Mouse (Mus musculus): Measurements from ENCODE around the gene Ghdc. TPM values are rescaled to one million over a fixed set of nuclear protein-coding genes. Genes with fewer than 3 reads are reported as not detected.

Ghdc gene
- total RNA-seq, 2 experiments from 2014 or later, result 5.6 to 7.1 TPM

DNA sequence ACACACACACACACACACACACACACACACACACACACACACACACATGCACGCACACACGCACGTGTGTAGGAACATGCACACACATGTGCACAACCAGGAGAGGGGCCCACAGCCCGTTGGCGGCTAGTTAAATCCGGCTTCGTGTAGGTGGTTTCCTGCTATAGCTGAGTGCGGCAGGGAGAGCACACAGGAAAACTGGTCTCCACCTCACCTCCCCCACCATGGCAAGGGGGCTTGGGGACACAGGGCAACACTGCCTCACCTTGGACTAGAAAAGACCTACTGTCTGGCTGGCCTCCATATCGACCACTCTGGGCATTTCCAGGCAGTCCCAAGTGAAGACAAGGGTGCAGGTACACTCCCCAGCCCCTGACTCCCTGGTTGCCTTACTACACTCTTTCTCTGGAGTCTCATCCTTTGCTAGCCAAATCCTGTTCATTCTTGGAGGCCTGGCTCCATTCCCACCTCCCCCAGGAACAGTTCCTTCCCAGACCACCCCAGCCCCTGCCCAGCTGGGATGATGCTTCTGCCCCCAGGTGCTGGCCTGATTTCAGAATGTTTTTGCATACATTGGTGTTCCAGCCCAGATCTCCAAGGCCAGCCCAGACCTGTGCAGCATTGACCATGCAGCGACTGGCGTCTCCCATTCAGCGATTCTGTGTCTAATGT is 16.6 kb downstream of the Ghdc start:
- intact Hi-C loops (cut with DNase I; ENCODE audit: low total_unique reads), result no loop called here
- DNase-seq, result no peak

- intact Hi-C loops (cut with DNase I; ENCODE audit: low total_unique reads), result no loop called here
- no peak for DNase-seq
These were observed 18.5 kb downstream of the Ghdc start for GRCm38 (mm10) chr11:100752294-100752693.

- intact Hi-C loops (cut with DNase I; ENCODE audit: low total_unique reads), result no loop called here
These were observed 20.6 kb downstream of the Ghdc start for GRCm38 (mm10) chr11:100750127-100750526.

DNA sequence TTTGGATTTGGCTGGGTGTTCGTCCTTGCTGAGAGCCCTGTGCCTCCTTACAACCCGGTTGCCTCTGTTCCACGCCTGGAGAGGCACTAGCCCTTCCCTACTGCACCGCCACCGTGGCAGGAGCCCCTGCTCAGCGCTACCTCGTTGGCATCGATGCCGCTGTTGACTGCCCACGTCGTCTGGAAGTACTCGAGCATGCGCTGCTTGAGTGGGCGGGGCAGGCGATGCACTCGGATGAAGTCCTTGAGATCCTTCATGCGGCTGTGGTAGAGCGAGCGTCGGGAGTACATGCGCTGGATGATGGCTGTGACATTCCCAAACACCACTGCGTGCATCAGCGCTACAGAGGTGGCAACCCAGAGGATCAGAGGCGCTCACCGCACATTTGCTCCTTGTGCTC is 21.3 kb downstream of the Ghdc start:
- intact Hi-C loops (cut with DNase I; ENCODE audit: low total_unique reads), result loop anchor here (10.0 kb wide), 1 partner anchor 205 kb away; no protein-coding TSS in a partner anchor
- no peak for DNase-seq

More at GRCm38 (mm10) chr11:100750127-100750526, 20.6 kb downstream of the Ghdc start:
- no peak for DNase-seq

- intact Hi-C loops (cut with DNase I; ENCODE audit: low total_unique reads), result loop anchor here (10.0 kb wide), 1 partner anchor 206 kb away; no protein-coding TSS in a partner anchor
These were observed 22.1 kb downstream of the Ghdc start for GRCm38 (mm10) chr11:100748620-100749019.

DNA sequence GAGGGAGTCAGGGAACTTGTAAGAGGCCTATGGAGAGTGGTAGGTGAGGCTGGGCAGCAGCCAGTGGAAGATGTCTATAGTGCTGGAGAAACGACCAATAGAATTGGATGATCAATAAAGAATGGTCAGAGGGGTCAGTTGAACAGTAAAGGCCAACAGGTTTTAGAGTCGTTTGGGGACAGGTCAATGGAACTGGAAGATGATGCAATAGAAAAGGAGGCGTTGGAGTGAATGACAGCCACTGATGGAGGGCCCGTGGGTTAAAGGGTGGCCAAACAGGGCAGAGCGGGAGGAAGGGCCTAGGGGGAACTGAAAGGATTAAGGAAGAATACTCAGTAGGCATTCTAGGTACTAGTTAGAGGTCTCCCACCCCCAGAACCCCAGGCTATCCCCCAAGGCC is 23.6 kb downstream of the Ghdc start:
- intact Hi-C loops (cut with DNase I; ENCODE audit: low total_unique reads), result loop anchor here (10.0 kb wide), 1 partner anchor 208 kb away; no protein-coding TSS in a partner anchor
- DNase-seq, result no peak

More at GRCm38 (mm10) chr11:100748620-100749019, 22.1 kb downstream of the Ghdc start:
- no peak for DNase-seq

GRCm38 (mm10) chr11:100746546-100746945 is 24.2 kb downstream of the Ghdc start:
- intact Hi-C loops (cut with DNase I; ENCODE audit: low total_unique reads), result loop anchor here (10.0 kb wide), 1 partner anchor 208 kb away; no protein-coding TSS in a partner anchor
- DNase-seq, result no peak

- no peak for DNase-seq
- intact Hi-C loops (cut with DNase I; ENCODE audit: low total_unique reads), result loop anchor here (10.0 kb wide), 1 partner anchor 210 kb away; no protein-coding TSS in a partner anchor
These were observed 25.7 kb downstream of the Ghdc start for GRCm38 (mm10) chr11:100745085-100745484.

- intact Hi-C loops (cut with DNase I; ENCODE audit: low total_unique reads), result loop anchor here (10.0 kb wide), 1 partner anchor 213 kb away; no protein-coding TSS in a partner anchor
These were observed 29.4 kb downstream of the Ghdc start for GRCm38 (mm10) chr11:100741348-100741747.

GRCm38 (mm10) chr11:100738749-100739148 is 32.0 kb downstream of the Ghdc start:
- no peak for DNase-seq
- intact Hi-C loops (cut with DNase I; ENCODE audit: low total_unique reads), result no loop called here

More at GRCm38 (mm10) chr11:100741348-100741747, 29.4 kb downstream of the Ghdc start:
- peak; percentile 82 for DNase-seq

DNA sequence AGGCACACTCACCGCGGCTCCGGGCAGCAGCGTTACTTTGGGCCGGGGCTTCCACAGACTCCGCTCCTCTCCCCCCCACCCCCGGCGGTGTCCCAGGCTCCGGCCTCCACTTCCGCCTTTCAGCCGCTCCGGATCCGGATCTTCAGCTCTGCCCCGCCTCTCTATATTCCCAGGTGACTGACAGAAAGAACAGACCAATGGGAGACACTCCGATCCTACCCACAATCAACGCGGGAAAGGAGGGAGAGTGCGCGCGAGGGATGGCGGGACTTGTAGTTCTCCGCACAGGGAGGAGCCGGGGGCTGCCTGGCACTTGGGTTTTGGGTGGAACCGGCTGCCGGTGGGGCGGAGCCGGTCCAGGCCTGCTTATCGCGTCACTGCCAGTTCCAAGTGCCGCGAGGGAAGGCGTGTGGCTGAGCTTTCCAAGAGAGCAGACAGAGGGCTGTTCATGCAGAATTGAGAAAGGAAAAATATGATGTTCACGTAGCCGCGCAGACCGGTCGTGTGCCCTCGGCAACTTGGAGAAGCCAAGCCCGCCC is 32.6 kb downstream of the Ghdc start, which contains the start of gene Rab5c:
TSS of gene Rab5c (minus strand) at position 150 of the 539 bp plus-strand sequence.
- DNase-seq, result peak; percentile 99
- intact Hi-C loops (cut with DNase I; ENCODE audit: low total_unique reads), result no loop called here

DNA sequence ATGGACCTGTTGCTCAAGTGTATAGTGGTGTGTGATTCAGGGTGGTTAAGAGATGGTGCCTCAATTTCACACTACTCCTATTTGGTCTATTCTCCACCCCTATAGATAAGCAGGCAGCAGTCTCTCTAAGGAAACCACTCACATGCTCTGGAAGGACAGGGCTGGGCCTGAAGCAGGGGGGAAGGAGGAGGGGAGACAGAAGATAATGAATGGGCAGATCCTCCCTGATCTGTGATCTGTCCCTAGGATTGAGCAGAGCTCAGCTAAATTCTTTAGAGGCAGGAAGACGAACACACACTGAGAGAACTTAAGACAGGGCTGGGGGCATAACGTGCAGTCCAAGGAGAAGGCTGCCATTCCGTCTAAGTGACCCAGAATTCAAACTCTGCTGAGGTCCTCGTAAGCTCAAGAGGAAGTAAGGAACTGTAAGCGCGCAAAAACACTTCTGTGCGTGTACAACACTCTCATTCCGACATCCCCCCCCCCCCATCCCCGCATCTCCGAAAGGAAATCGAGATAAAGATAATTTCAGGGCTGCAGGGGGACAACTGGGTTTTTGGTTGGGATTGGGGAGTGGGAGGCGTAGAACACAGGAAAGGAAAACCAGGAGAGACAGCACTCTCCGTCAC is 33.5 kb downstream of the Ghdc start:
- DNase-seq, result no peak
- intact Hi-C loops (cut with DNase I; ENCODE audit: low total_unique reads), result no loop called here

DNA sequence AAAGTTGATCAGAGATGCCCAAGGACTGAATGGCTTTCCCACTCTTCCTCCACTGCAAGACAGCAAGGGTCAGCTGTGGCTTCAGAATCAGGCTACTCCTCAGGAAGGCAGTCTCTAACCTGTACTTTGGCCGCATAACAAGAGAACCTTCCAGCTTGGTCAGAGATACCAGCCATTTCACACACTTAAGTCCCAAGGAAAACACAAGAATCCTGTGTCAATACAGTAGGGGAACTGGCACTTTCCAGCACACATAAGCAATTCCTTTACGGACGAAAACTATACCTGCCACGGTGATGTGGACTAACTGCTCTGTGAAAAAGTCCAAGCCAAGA is 34.0 kb downstream of the Ghdc start:
- intact Hi-C loops (cut with DNase I; ENCODE audit: low total_unique reads), result no loop called here
- no peak for DNase-seq

- DNase-seq, result no peak
- intact Hi-C loops (cut with DNase I; ENCODE audit: low total_unique reads), result no loop called here
These were observed 34.6 kb downstream of the Ghdc start for GRCm38 (mm10) chr11:100735954-100736745.

DNA sequence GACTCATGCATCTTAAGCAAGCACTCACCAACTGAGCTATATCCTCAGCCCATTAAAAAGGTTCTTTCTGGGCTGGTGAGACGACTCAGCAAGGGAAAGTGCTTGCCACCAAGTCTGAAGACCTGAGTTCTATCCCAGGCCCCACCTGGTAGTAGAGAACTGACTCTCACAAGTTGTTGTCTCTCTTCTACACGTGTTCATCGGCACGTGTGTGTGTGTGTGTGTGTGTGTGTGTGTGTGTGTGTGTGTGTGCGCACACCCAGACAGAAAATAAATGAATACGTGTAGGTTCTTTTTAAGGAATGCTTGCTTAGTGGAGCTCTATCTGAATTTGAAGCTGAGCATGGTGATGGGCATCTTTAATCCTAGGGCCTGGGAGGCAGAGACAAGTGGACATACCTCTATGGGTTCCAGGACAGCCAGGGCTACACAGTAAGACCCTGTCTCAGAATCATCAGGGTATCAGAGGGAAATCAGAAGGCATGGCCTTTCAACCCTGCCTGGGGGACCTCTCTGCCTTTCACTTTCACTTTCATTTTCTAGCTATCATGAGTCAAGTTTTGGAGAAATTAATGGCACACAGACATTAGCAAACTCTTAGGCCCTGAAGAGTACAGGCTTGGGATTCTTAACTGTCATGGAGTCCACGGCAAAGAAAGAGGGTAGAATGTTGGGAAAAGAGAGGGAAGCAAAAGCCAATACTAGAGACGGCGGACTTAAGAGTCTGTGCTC is 35.5 kb downstream of the Ghdc start:
- intact Hi-C loops (cut with DNase I; ENCODE audit: low total_unique reads), result no loop called here
- no peak for DNase-seq

GRCm38 (mm10) chr11:100730477-100731205 is 40.1 kb downstream of the Ghdc start:
- DNase-seq, result no peak
- intact Hi-C loops (cut with DNase I; ENCODE audit: low total_unique reads), result no loop called here

- intact Hi-C loops (cut with DNase I; ENCODE audit: low total_unique reads), result no loop called here
These were observed 40.8 kb downstream of the Ghdc start for GRCm38 (mm10) chr11:100729976-100730375.

GRCm38 (mm10) chr11:100728601-100729000 is 42.2 kb downstream of the Ghdc start:
- intact Hi-C loops (cut with DNase I; ENCODE audit: low total_unique reads), result no loop called here
- no peak for DNase-seq

More at GRCm38 (mm10) chr11:100729976-100730375, 40.8 kb downstream of the Ghdc start:
- no peak for DNase-seq
